Mouse (Mus musculus): Measurements from ENCODE around the gene Bank1. TPM values are rescaled to one million over a fixed set of nuclear protein-coding genes. Genes with fewer than 3 reads are reported as not detected.

The Bank1 gene
- 0.36 and 0.45 TPM in 2 replicates for polyA plus RNA-seq (2015; fragmentation: Nextera tagmentation; extraction: Ambion mirVana)

DNA sequence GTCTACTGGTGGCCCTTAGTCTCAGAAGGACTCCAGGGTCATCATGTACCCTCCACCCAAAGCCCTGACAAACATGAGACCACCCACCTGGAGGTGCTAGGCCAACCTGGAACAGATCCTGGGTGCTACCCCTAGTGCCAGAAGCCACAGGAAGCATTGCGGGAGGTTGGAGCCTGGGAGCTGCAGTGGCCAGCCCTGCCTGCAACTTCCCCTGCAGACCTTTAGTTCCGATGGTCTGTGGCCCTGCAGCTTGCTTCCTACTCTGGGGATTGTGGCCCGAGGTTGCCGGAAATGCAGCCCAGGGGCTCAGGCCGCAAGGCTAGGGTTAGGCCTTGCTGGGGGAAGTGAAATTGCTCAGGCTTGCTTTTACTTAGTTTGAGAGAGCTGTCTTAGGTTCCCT lies at the start of gene Bank1:
TSS of gene Bank1 (minus strand) at position 284 of the 400 bp plus-strand sequence.
- Histone ChIP-seq H3K9ac (ENCODE audit: low read depth, low read length) (no peak within 1 kb of the TSS), H3K9me3 (ENCODE audit: control insufficient read depth, low read length) (no peaks in the 10 kb centered on the region), H3K27ac (ENCODE audit: low read depth, low read length) (no peak within 1 kb of the TSS), H3K4me1 (ENCODE audit: control insufficient read depth, insufficient read depth, low read depth, low read length) (no peaks in the 10 kb centered on the region), H3K4me3 (ENCODE audit: low read length) (no peak within 1 kb of the TSS), H3K4me2 (ENCODE audit: low read length) (no peak within 1 kb of the TSS), H3K36me3 (ENCODE audit: control insufficient read depth, insufficient read depth, low read length) (no peaks in the 10 kb centered on the region), H3K27me3 (replicated peaks; ENCODE audit: control insufficient read depth, insufficient read depth, low read length) (no peaks in the 10 kb centered on the region)
- WGBS = 92% methylated on average over 5 of the region's 5 CpGs
- no peak for ATAC-seq

DNA sequence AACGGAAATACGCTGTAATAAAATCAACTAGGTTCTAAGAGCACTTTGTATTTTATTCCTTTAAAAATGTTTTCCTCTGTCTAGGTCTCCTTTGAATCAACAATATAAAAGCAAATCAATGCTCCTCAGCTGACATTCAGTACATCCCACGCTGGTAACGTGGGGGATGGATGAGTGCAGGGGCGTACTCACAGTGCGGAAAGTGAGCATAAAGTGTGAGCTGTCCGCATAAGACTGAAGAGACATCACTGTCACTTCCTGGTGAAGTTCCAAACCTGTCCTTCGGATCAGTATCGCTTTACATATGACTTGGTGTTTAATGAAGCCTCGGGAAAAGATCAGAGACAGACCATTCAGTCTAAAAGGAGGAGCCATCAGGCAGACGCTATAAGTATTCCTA lies 44.0 kb upstream of the Bank1 start:
- Histone ChIP-seq H3K36me3 (ENCODE audit: control insufficient read depth, insufficient read depth, low read length) (no peaks in the 10 kb centered on the region), H3K9me3 (ENCODE audit: control insufficient read depth, low read length) (no peaks in the 10 kb centered on the region), H3K4me1 (ENCODE audit: control insufficient read depth, insufficient read depth, low read depth, low read length) (no peaks in the 10 kb centered on the region), H3K27ac (ENCODE audit: low read depth, low read length) (no peak overlapping the region), H3K4me2 (ENCODE audit: low read length) (peak overlapping the region; percentile 8; the same call in 1 of the 2 replicates), H3K27me3 (replicated peaks; ENCODE audit: control insufficient read depth, insufficient read depth, low read length) (no peaks in the 10 kb centered on the region), H3K9ac (ENCODE audit: low read depth, low read length) (no peak overlapping the region), H3K4me3 (ENCODE audit: low read length) (no peak overlapping the region)
- ATAC-seq = no peak
- 70% methylated on average over 11 of the region's 11 CpGs for WGBS

GRCm38 (mm10) chr3:136369466-136369865 lies 43.6 kb upstream of the Bank1 start:
- Histone ChIP-seq H3K4me2 (ENCODE audit: low read length) (no peak overlapping the region), H3K4me1 (ENCODE audit: control insufficient read depth, insufficient read depth, low read depth, low read length) (no peaks in the 10 kb centered on the region), H3K27ac (ENCODE audit: low read depth, low read length) (no peak overlapping the region), H3K9ac (ENCODE audit: low read depth, low read length) (no peak overlapping the region), H3K36me3 (ENCODE audit: control insufficient read depth, insufficient read depth, low read length) (no peaks in the 10 kb centered on the region), H3K4me3 (ENCODE audit: low read length) (no peak overlapping the region), H3K27me3 (replicated peaks; ENCODE audit: control insufficient read depth, insufficient read depth, low read length) (no peaks in the 10 kb centered on the region), H3K9me3 (ENCODE audit: control insufficient read depth, low read length) (no peaks in the 10 kb centered on the region)
- WGBS = 65% methylated on average over 9 of the region's 9 CpGs
- no peak for ATAC-seq

- no peak for ATAC-seq
- Histone ChIP-seq H3K4me3 (ENCODE audit: low read length) (no peak overlapping the region), H3K9ac (ENCODE audit: low read depth, low read length) (no peak overlapping the region), H3K27me3 (replicated peaks; ENCODE audit: control insufficient read depth, insufficient read depth, low read length) (no peaks in the 10 kb centered on the region), H3K36me3 (ENCODE audit: control insufficient read depth, insufficient read depth, low read length) (no peaks in the 10 kb centered on the region), H3K4me2 (ENCODE audit: low read length) (no peak overlapping the region), H3K27ac (ENCODE audit: low read depth, low read length) (no peak overlapping the region), H3K9me3 (ENCODE audit: control insufficient read depth, low read length) (no peaks in the 10 kb centered on the region), H3K4me1 (ENCODE audit: control insufficient read depth, insufficient read depth, low read depth, low read length) (no peaks in the 10 kb centered on the region)
- WGBS = 89% methylated on average over 4 of the region's 4 CpGs
These were observed 42.7 kb upstream of the Bank1 start for GRCm38 (mm10) chr3:136368505-136368999.

DNA sequence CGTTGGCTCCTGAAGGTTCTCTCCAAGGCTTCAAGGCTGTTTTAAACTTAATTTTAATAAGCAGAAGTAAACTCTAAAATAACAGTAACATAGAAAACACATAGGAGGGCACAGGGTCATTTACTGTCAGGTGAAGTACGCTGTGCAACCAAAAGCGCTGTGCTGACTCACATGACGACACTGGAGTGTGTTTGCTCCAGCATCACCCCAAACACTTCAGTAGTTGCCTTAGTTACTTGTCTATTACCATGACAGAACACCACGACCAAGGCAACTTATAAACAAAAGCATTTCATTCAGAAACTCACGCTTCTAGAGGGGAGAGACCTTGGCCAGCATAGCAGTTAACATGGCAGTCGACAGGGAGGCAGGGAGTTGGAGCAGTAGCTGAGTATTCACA lies 23.8 kb upstream of the Bank1 start:
- WGBS = 64% methylated on average over 7 of the region's 7 CpGs
- Histone ChIP-seq H3K27me3 (replicated peaks; ENCODE audit: control insufficient read depth, insufficient read depth, low read length) (no peaks in the 10 kb centered on the region), H3K36me3 (ENCODE audit: control insufficient read depth, insufficient read depth, low read length) (no peaks in the 10 kb centered on the region), H3K9ac (ENCODE audit: low read depth, low read length) (no peak overlapping the region), H3K27ac (ENCODE audit: low read depth, low read length) (no peak overlapping the region), H3K9me3 (ENCODE audit: control insufficient read depth, low read length) (no peaks in the 10 kb centered on the region), H3K4me2 (ENCODE audit: low read length) (no peak overlapping the region), H3K4me1 (ENCODE audit: control insufficient read depth, insufficient read depth, low read depth, low read length) (no peaks in the 10 kb centered on the region), H3K4me3 (ENCODE audit: low read length) (no peak overlapping the region)
- ATAC-seq = no peak

DNA sequence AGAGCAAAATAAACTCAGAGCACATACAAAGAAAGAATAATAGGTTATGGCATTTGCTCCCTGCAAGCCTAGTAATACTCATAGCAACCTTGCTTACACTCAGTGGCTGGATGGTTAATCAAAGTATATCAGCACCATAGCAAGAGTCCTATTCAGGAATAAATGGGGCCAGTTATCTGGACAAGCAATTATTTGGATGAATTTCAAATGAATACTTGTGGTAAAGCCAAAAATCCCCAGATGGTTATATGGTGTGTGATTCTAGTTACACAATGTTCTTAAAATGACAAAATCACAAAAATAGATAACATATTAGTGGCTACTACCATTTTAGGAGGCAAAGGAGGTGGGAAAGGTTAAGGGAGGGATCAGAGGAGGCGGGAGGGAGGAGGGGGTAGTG lies 22.7 kb upstream of the Bank1 start:
- Histone ChIP-seq H3K27me3 (replicated peaks; ENCODE audit: control insufficient read depth, insufficient read depth, low read length) (no peaks in the 10 kb centered on the region), H3K36me3 (ENCODE audit: control insufficient read depth, insufficient read depth, low read length) (no peaks in the 10 kb centered on the region), H3K9ac (ENCODE audit: low read depth, low read length) (no peak overlapping the region), H3K9me3 (ENCODE audit: control insufficient read depth, low read length) (no peaks in the 10 kb centered on the region), H3K4me2 (ENCODE audit: low read length) (no peak overlapping the region), H3K4me3 (ENCODE audit: low read length) (no peak overlapping the region), H3K4me1 (ENCODE audit: control insufficient read depth, insufficient read depth, low read depth, low read length) (no peaks in the 10 kb centered on the region), H3K27ac (ENCODE audit: low read depth, low read length) (no peak overlapping the region)
- WGBS = 70% methylated on average over 1 of the region's 1 CpGs
- ATAC-seq = no peak

DNA sequence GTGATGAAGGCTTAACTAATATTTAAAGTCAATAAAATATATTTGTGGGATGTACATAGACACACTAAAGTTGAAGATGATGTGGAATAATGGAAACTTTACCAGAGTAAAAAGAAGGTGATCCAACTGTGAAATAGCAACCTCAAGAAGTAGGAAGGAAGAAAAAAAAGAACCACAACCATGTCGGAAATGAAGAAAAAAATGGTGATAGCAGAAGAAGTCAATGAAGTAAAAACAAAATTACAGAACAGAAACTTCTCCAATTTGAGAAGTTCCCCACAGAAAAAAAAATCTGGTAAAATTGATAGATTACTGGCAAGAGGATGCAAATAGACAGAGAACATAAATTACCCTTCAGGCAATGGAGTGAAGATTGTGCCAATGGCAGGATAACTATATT lies 21.4 kb upstream of the Bank1 start:
- H3K27ac ChIP-seq (ENCODE audit: low read depth, low read length) = no peak overlapping the region
- H3K9ac ChIP-seq (ENCODE audit: low read depth, low read length) = no peak overlapping the region
- no peaks in the 10 kb centered on the region for H3K4me1 ChIP-seq (ENCODE audit: control insufficient read depth, insufficient read depth, low read depth, low read length)
- H3K27me3 ChIP-seq (replicated peaks; ENCODE audit: control insufficient read depth, insufficient read depth, low read length) = no peaks in the 10 kb centered on the region
- ATAC-seq = no peak
- H3K36me3 ChIP-seq (ENCODE audit: control insufficient read depth, insufficient read depth, low read length) = no peaks in the 10 kb centered on the region
- H3K4me2 ChIP-seq (ENCODE audit: low read length) = no peak overlapping the region
- 96% methylated on average over 1 of the region's 1 CpGs for WGBS
- H3K9me3 ChIP-seq (ENCODE audit: control insufficient read depth, low read length) = no peaks in the 10 kb centered on the region
- no peak overlapping the region for H3K4me3 ChIP-seq (ENCODE audit: low read length)

GRCm38 (mm10) chr3:136341911-136342310 lies 16.0 kb upstream of the Bank1 start:
- Histone ChIP-seq H3K4me1 (ENCODE audit: control insufficient read depth, insufficient read depth, low read depth, low read length) (no peaks in the 10 kb centered on the region), H3K9me3 (ENCODE audit: control insufficient read depth, low read length) (no peaks in the 10 kb centered on the region), H3K9ac (ENCODE audit: low read depth, low read length) (no peak overlapping the region), H3K4me3 (ENCODE audit: low read length) (no peak overlapping the region), H3K27ac (ENCODE audit: low read depth, low read length) (no peak overlapping the region), H3K27me3 (replicated peaks; ENCODE audit: control insufficient read depth, insufficient read depth, low read length) (no peaks in the 10 kb centered on the region), H3K36me3 (ENCODE audit: control insufficient read depth, insufficient read depth, low read length) (no peaks in the 10 kb centered on the region), H3K4me2 (ENCODE audit: low read length) (no peak overlapping the region)
- WGBS = 74% methylated on average over 2 of the region's 2 CpGs
- ATAC-seq = no peak

GRCm38 (mm10) chr3:136339896-136340295 lies 14.0 kb upstream of the Bank1 start:
- WGBS = 87% methylated on average over 2 of the region's 2 CpGs
- no peaks in the 10 kb centered on the region for H3K4me1 ChIP-seq (ENCODE audit: control insufficient read depth, insufficient read depth, low read depth, low read length)
- H3K4me3 ChIP-seq (ENCODE audit: low read length) = no peak overlapping the region
- ATAC-seq = no peak
- no peak overlapping the region for H3K27ac ChIP-seq (ENCODE audit: low read depth, low read length)
- no peaks in the 10 kb centered on the region for H3K9me3 ChIP-seq (ENCODE audit: control insufficient read depth, low read length)
- H3K9ac ChIP-seq (ENCODE audit: low read depth, low read length) = no peak overlapping the region
- H3K36me3 ChIP-seq (ENCODE audit: control insufficient read depth, insufficient read depth, low read length) = no peaks in the 10 kb centered on the region
- H3K27me3 ChIP-seq (replicated peaks; ENCODE audit: control insufficient read depth, insufficient read depth, low read length) = no peaks in the 10 kb centered on the region
- no peak overlapping the region for H3K4me2 ChIP-seq (ENCODE audit: low read length)

- Histone ChIP-seq H3K4me3 (ENCODE audit: low read length) (no peak overlapping the region), H3K9ac (ENCODE audit: low read depth, low read length) (no peak overlapping the region), H3K4me1 (ENCODE audit: control insufficient read depth, insufficient read depth, low read depth, low read length) (no peaks in the 10 kb centered on the region), H3K27ac (ENCODE audit: low read depth, low read length) (no peak overlapping the region), H3K36me3 (ENCODE audit: control insufficient read depth, insufficient read depth, low read length) (no peaks in the 10 kb centered on the region), H3K27me3 (replicated peaks; ENCODE audit: control insufficient read depth, insufficient read depth, low read length) (no peaks in the 10 kb centered on the region; the same call in 1 of the 2 replicates), H3K4me2 (ENCODE audit: low read length) (no peak overlapping the region), H3K9me3 (ENCODE audit: control insufficient read depth, low read length) (no peaks in the 10 kb centered on the region)
- ATAC-seq = no peak
- WGBS = 83% methylated on average over 2 of the region's 2 CpGs
These were observed 5.3 kb upstream of the Bank1 start for GRCm38 (mm10) chr3:136331135-136331534.
